Mouse (Mus musculus) heart, embryonic 13.5 days (tissue): ENCODE results near the gene Ier5. TPM values are rescaled to one million over a fixed set of nuclear protein-coding genes. Genes with fewer than 3 reads are reported as not detected.

Source experiments
- ATAC-seq: fragments of 200-750 bp; cut with Nextera tagmentation; 2 replicates; pipeline ENCODE4 v1.8.0; 2017; ENCODE audit warnings: moderate TSS enrichment; ENCODE audit not compliant: insufficient number of reproducible peaks, low FRiP score, low TSS enrichment; ENCODE audit errors: extremely low read depth
- H3K27ac ChIP-seq: fragments of 300-500 bp; sonication (generic); replicated peaks from 2 replicates; pipeline ENCODE4 v1.5.1; 2015; ENCODE audit warnings: moderate library complexity, mild to moderate bottlenecking, inconsistent platforms
- H3K27me3 ChIP-seq: fragments of 300-500 bp; sonication (generic); replicated peaks from 2 replicates; pipeline ENCODE4 v1.6.1; 2015; ENCODE audit warnings: mild to moderate bottlenecking, inconsistent platforms
- H3K36me3 ChIP-seq: fragments of 300-500 bp; sonication (generic); 2 replicates; pipeline ENCODE4 v1.6.1; 2015; ENCODE audit warnings: mild to moderate bottlenecking, inconsistent platforms
- H3K4me1 ChIP-seq: fragments of 300-500 bp; sonication (generic); 2 replicates; pipeline ENCODE4 v1.6.1; 2015; ENCODE audit warnings: inconsistent platforms
- H3K4me2 ChIP-seq: fragments of 300-500 bp; sonication (generic); 2 replicates; pipeline ENCODE4 v1.6.1; 2015; ENCODE audit warnings: inconsistent platforms, mild to moderate bottlenecking, moderate library complexity
- H3K4me3 ChIP-seq: fragments of 300-500 bp; sonication (generic); 2 replicates; pipeline ENCODE4 v1.5.1; 2015; ENCODE audit warnings: moderate library complexity, mild to moderate bottlenecking, inconsistent platforms
- H3K9ac ChIP-seq: fragments of 300-500 bp; sonication (generic); 2 replicates; pipeline ENCODE4 v1.6.1; 2015; ENCODE audit warnings: inconsistent platforms, mild to moderate bottlenecking, moderate library complexity
- H3K9me3 ChIP-seq: fragments of 300-500 bp; sonication (generic); 2 replicates; pipeline ENCODE4 v1.6.1; 2016; ENCODE audit warnings: inconsistent platforms
- WGBS: fragments of 180-500 bp; shearing (Covaris S2); methylation state at CpG from one replicate; pipeline ENCODE4 v1.1.7; 2015; ENCODE audit warnings: mixed read lengths; 5-methylcytosine and 5-hydroxymethylcytosine counted together
- polyA plus RNA-seq: library from polyadenylated mRNA; unstranded; fragments of >200 nt; fragmentation: Nextera tagmentation; extraction: Ambion mirVana; gene quantifications from 2 replicates; pipeline ENCODE4 v1.2.1, GENCODE M21; 2015

Gene Ier5
- polyA plus RNA-seq, 1 experiment from 2014 or later = 3.8 TPM

- 40% methylated on average over 16 of the region's 16 CpGs for WGBS
- Histone ChIP-seq H3K27me3 (no peaks in the 10 kb centered on the region), H3K9ac (peak overlapping the region; percentile 42), H3K9me3 (no peaks in the 10 kb centered on the region), H3K27ac (peak overlapping the region; percentile 6; the same call in 1 of the 2 replicates), H3K4me2 (no peak overlapping the region), H3K4me1 (peaks cover 88% of the 10 kb centered on the region), H3K4me3 (no peak overlapping the region), H3K36me3 (no peaks in the 10 kb centered on the region)
- no peak for ATAC-seq
Observed at GRCm38 (mm10) chr1:155088847-155089603, 10.4 kb downstream of the Ier5 start.

DNA sequence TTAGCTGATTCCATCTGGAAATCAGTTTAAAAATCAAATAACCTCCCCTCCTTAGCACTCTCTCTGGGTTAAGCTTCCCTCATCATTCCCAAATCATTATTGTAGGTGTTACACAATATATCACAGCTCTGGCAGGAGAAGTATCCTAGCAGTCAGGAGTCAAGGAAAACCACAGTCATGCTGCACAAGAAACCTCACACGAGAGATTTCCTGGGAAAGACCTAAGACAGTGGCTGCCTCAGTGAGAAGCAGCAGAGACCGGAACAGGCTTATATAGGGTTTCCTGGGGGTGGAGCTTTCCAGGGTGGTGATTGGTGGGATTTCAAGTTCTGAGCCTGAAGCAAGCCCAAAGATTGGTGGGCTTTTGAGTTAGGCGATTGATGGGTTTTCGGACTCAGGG, 11.4 kb downstream of the Ier5 start:
- no peak overlapping the region for H3K9ac ChIP-seq
- ATAC-seq = no peak
- no peak overlapping the region for H3K4me3 ChIP-seq
- no peaks in the 10 kb centered on the region for H3K36me3 ChIP-seq
- no peaks in the 10 kb centered on the region for H3K27me3 ChIP-seq
- peaks cover 82% of the 10 kb centered on the region for H3K4me1 ChIP-seq
- no peaks in the 10 kb centered on the region for H3K9me3 ChIP-seq
- H3K27ac ChIP-seq = no peak overlapping the region
- H3K4me2 ChIP-seq = no peak overlapping the region
- 87% methylated on average over 4 of the region's 4 CpGs for WGBS

DNA sequence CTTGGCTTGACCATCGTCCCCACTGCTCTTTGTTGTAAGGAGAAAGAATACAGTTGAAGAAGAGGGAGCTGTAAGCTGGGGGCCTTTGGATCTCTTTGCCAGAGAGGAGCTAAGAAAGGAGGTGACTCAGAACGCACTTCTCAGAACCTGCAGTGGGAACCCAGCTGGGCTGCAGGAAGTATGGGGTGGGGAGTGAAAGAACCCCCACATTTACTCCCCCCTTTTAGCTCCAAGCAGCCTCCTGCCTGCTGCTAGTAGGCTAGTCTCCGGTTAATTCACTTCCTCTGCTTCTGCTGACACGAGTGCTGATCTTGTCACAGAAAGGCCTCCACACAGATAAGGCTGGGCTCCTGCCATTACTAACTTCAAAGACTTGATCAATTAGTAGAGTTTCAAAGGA, 12.5 kb downstream of the Ier5 start:
- H3K9ac ChIP-seq = peak overlapping the region; percentile 48; the same call in 1 of the 2 replicates
- H3K4me1 ChIP-seq = peaks cover 82% of the 10 kb centered on the region
- ATAC-seq = no peak
- H3K27ac ChIP-seq = peak overlapping the region; percentile 63
- H3K27me3 ChIP-seq = no peaks in the 10 kb centered on the region
- no peak overlapping the region for H3K4me3 ChIP-seq
- H3K4me2 ChIP-seq = 0 out of 2 replicates have a peak overlapping the region, but pooled peaks have one; percentile 2
- H3K36me3 ChIP-seq = no peaks in the 10 kb centered on the region
- H3K9me3 ChIP-seq = no peaks in the 10 kb centered on the region
- 6% methylated on average over 4 of the region's 4 CpGs for WGBS

- Histone ChIP-seq H3K36me3 (no peaks in the 10 kb centered on the region), H3K4me3 (no peak overlapping the region), H3K27me3 (no peaks in the 10 kb centered on the region), H3K9me3 (no peaks in the 10 kb centered on the region), H3K4me2 (0 out of 2 replicates have a peak overlapping the region, but pooled peaks have one; percentile 2), H3K4me1 (peaks cover 80% of the 10 kb centered on the region), H3K27ac (peak overlapping the region; percentile 63), H3K9ac (peak overlapping the region; percentile 48; the same call in 1 of the 2 replicates)
- WGBS = 19% methylated on average over 7 of the region's 7 CpGs
- no peak for ATAC-seq
Observed at GRCm38 (mm10) chr1:155086416-155086815, 13.0 kb downstream of the Ier5 start.

DNA sequence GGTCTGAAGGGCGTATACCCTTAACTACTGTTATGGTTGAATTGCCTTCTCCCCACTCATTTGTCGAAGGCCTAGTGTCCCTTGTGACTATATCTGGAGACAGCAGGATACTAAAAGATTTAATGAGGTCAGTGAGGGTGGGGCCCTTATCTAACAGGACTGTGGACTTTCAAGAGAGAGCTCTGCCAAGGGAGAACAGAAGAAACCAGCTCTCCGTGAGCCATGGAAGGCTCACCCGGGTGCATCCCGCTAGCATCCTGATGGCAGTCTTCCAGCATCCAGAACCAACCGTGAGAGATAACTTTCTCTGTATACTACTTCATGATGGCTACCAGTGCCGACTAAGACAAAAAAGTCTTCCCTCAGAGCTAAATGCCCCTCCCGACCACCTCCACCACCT, 14.6 kb downstream of the Ier5 start:
- Histone ChIP-seq H3K27ac (no peak overlapping the region), H3K4me3 (no peak overlapping the region), H3K4me2 (no peak overlapping the region), H3K9ac (0 out of 2 replicates have a peak overlapping the region, but pooled peaks have one; percentile 24), H3K9me3 (no peaks in the 10 kb centered on the region), H3K36me3 (no peaks in the 10 kb centered on the region), H3K4me1 (peaks cover 70% of the 10 kb centered on the region), H3K27me3 (no peaks in the 10 kb centered on the region)
- 36% methylated on average over 8 of the region's 8 CpGs for WGBS
- no peak for ATAC-seq

DNA sequence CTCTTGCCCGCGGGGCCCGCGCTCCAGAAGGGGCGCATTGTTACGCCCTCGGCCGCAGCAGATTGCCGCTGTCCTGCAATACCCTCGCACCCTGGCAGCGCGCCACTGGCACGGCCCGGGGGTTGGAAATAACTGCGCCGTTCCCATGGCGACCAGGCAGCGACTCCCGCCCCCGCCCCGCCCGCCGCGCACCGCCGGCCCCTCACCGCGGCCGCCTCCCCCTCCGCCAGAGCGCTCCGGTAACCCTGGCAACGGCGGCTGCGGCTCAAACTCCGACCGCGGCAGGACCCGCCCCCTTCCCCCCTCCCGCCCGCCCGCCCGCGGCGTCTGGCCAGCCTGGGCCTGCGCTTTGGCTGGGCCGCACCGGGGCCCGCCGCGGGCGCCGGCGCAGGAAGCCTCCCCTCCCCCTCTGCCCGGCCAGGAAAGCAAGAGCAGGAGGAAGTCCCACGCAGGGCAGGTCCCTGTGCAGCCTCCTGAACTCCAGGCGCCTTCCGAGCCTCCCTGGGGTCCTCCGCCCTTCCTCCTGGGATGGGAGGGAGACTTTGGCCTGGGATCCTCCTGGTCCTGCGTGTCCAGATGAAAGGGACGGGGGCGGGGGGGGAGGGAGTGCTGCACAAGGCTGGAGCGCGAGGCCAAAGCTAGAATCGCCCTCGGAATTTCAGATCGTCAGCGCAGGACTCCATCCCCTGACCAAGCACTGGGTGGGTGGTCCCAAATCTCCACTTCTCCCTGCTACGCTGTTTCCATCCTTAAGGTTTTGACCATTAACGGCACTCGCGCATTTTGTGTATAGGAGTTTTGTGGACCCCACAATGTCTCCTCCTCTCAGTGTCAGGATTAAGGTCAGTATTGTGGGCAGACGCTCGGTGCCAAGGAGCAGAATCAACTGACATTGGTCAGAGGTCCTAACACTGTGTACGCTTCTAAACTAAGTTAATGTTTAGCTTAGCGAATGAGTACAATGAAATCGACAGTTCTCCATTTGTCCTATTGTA, 15.9 kb downstream of the Ier5 start:
- Histone ChIP-seq H3K9me3 (no peaks in the 10 kb centered on the region), H3K36me3 (no peaks in the 10 kb centered on the region), H3K4me3 (peak overlapping the region; percentile 52), H3K9ac (peak overlapping the region; percentile 84), H3K27ac (peak overlapping the region; percentile 96), H3K4me2 (peak overlapping the region; percentile 82), H3K4me1 (peaks cover 58% of the 10 kb centered on the region), H3K27me3 (no peaks in the 10 kb centered on the region)
- WGBS = 1% methylated on average over 55 of the region's 77 CpGs
- ATAC-seq = peak; percentile 91

DNA sequence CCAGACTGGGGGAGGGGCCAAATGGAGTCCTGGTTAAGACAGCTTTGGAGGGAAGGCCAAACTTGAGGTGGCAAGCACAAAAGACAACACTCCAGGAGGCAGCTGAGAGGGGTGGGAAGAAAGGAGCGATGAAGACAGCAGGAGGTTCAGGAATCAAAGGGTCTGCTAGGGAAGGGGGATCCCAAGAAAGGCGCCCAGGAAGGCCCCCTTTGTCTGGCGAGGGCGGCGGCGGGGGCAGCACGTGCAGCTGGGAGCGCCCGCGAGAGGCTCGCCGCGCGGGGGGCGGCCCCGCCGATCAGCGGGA, 16.5 kb downstream of the Ier5 start:
- Histone ChIP-seq H3K27ac (peak overlapping the region; percentile 96), H3K36me3 (no peaks in the 10 kb centered on the region), H3K9ac (peak overlapping the region; percentile 84), H3K4me2 (peak overlapping the region; percentile 82), H3K4me1 (peaks cover 55% of the 10 kb centered on the region), H3K27me3 (no peaks in the 10 kb centered on the region), H3K4me3 (peak overlapping the region; percentile 52), H3K9me3 (no peaks in the 10 kb centered on the region)
- WGBS = under 1% methylated on average over 18 of the region's 18 CpGs
- ATAC-seq = no peak

GRCm38 (mm10) chr1:155082158-155082964, 17.1 kb downstream of the Ier5 start:
- no peak for ATAC-seq
- 17% methylated on average over 11 of the region's 11 CpGs for WGBS
- H3K4me1 ChIP-seq = peaks cover 52% of the 10 kb centered on the region

GRCm38 (mm10) chr1:155077675-155078074, 21.8 kb downstream of the Ier5 start:
- H3K4me2 ChIP-seq = no peak overlapping the region
- H3K9me3 ChIP-seq = no peaks in the 10 kb centered on the region
- H3K27ac ChIP-seq = no peak overlapping the region
- WGBS = 60% methylated on average over 3 of the region's 3 CpGs
- no peak for ATAC-seq
- H3K27me3 ChIP-seq = peaks cover 4% of the 10 kb centered on the region; the same call in 1 of the 2 replicates
- peaks cover 24% of the 10 kb centered on the region for H3K4me1 ChIP-seq
- no peaks in the 10 kb centered on the region for H3K36me3 ChIP-seq
- H3K9ac ChIP-seq = no peak overlapping the region
- H3K4me3 ChIP-seq = no peak overlapping the region

More at GRCm38 (mm10) chr1:155082158-155082964, 17.1 kb downstream of the Ier5 start:
- Histone ChIP-seq H3K27me3 (no peaks in the 10 kb centered on the region), H3K27ac (peak overlapping the region; percentile 96), H3K36me3 (no peaks in the 10 kb centered on the region), H3K4me2 (peak overlapping the region; percentile 82), H3K9me3 (no peaks in the 10 kb centered on the region), H3K4me3 (peak overlapping the region; percentile 52), H3K9ac (peak overlapping the region; percentile 84)

DNA sequence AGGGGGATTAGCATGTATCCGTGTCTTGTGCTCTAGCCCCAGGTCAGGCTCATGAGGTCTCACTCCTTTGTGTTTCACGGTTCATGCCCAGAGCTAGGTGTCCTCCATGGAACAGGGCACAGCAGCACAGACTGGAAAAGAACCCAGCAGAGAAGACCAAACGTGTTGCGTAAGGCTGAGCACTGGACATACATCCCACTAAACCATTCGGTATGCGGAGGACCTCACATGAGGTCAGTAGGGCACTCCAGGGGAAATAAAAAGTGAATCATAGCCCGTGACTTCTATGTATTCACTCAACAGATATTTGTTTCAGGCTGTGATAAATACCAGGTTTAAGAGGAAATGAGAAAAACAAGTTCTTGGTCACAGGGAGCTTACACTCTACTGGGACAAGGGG, 23.6 kb downstream of the Ier5 start:
- Histone ChIP-seq H3K36me3 (no peaks in the 10 kb centered on the region), H3K27ac (no peak overlapping the region), H3K4me3 (no peak overlapping the region), H3K9me3 (no peaks in the 10 kb centered on the region), H3K27me3 (peaks cover 4% of the 10 kb centered on the region; the same call in 1 of the 2 replicates), H3K9ac (no peak overlapping the region), H3K4me2 (no peak overlapping the region), H3K4me1 (peaks cover 20% of the 10 kb centered on the region)
- no peak for ATAC-seq
- 79% methylated on average over 7 of the region's 7 CpGs for whole genome bisulfite sequencing
